Mouse (Mus musculus) G1E (cell line): ENCODE data around the gene Wnt7b. TPM values are rescaled to one million over a fixed set of nuclear protein-coding genes. Genes with fewer than 3 reads are reported as not detected.

Experiments
- ATAC-seq: 2 replicates; pipeline ENCODE4 v1.8.0; 2016; ENCODE audit warnings: mild to moderate bottlenecking; ENCODE audit not compliant: insufficient number of reproducible peaks, poor library complexity, low FRiP score, severe bottlenecking; ENCODE audit errors: extremely low read depth
- DNase-seq: peaks from one replicate; pipeline ENCODE4 v3.0.0; 2012; ENCODE audit warnings: low spot score
- H3K27me3 ChIP-seq: 2 replicates; pipeline ENCODE4 v1.6.1; 2012; ENCODE audit warnings: mild to moderate bottlenecking, low read length, inconsistent platforms; ENCODE audit not compliant: insufficient read depth
- H3K36me3 ChIP-seq: replicated peaks from 2 replicates; pipeline ENCODE3; 2012; ENCODE audit warnings: mild to moderate bottlenecking, inconsistent platforms
- H3K4me1 ChIP-seq: 2 replicates; pipeline ENCODE4 v1.6.1; 2012; ENCODE audit warnings: low read depth, low read length, inconsistent platforms, mixed read lengths; ENCODE audit not compliant: insufficient read depth
- H3K4me3 ChIP-seq: 2 replicates; pipeline ENCODE4 v1.5.1; 2012; ENCODE audit warnings: low read depth, mild to moderate bottlenecking, inconsistent platforms, low read length, moderate library complexity, mixed read lengths
- H3K9me3 ChIP-seq: replicated peaks from 2 replicates; pipeline ENCODE4 v1.6.1; 2012; ENCODE audit warnings: inconsistent platforms
- CTCF ChIP-seq: IDR thresholded peaks from 2 replicates; pipeline ENCODE4 v1.5.1; 2012; ENCODE audit warnings: low read depth, low read length, inconsistent platforms, mixed read lengths
- GATA1 ChIP-seq: IDR thresholded peaks from 2 replicates; pipeline ENCODE4 v1.6.1; 2012; ENCODE audit warnings: borderline replicate concordance, low read length, inconsistent platforms, mixed read lengths
- GATA2 ChIP-seq: IDR thresholded peaks from 2 replicates; pipeline ENCODE4 v1.6.1; 2012; ENCODE audit warnings: low read depth, low read length, inconsistent platforms, borderline replicate concordance
- POLR2AphosphoS5 ChIP-seq: IDR thresholded peaks from 2 replicates; pipeline ENCODE4 v1.6.1; 2012; ENCODE audit warnings: low read depth, low read length, inconsistent platforms; ENCODE audit not compliant: insufficient replicate concordance
- TAL1 ChIP-seq: conservative IDR thresholded peaks from 2 replicates; pipeline ENCODE4 v1.6.1; 2012; ENCODE audit warnings: low read depth, low read length, inconsistent platforms, mixed read lengths
- polyA plus RNA-seq: library from polyadenylated mRNA; stranded (reverse); fragments of >175 nt; gene quantifications from 2 replicates; pipeline ENCODE4 v1.2.3, GENCODE M21; 2012
- total RNA-seq, 2 experiments: library from RNA; stranded (forward) in 1 of 2; stranded (reverse) in 1 of 2; fragments of 200-1000 nt in 1 of 2; fragments of >200 nt in 1 of 2; fragmentation: Nextera tagmentation in 1 of 2; gene quantifications; 2 replicates each; pipeline ENCODE4 v1.2.3; 2014 to 2017

Gene Wnt7b
- total and polyA plus RNA-seq, 3 experiments: 0.11 TPM; not detected in 2

DNA sequence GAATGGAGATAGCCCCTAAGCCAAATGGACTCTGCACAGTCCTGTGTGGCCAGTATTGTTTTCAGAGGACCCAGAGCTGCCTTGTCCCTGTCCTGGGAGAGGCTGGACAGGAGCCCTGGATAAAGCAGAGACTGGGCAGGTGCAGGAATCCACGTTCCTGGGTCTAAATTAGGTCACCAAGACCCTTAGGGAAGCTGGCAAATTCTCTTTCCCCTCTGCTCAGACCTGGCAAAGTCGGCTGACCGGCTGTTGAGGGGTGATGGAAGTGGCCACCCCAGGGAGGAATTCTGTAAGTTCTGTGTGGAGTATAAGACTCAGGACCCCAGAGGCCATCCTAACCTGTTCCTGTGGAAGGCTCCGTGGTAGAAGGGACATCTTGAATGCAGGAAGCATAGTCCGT, 36.9 kb downstream of the Wnt7b start:
- ATAC-seq: no peak
- Histone ChIP-seq H3K9me3 (no peaks in the 10 kb centered on the region), H3K4me3 (no peak overlapping the region), H3K4me1 (no peaks in the 10 kb centered on the region), H3K36me3 (no peaks in the 10 kb centered on the region), H3K27me3 (peaks cover 4% of the 10 kb centered on the region; the same call in 1 of the 2 replicates)
- no peak for DNase-seq
- TF ChIP-seq GATA1 (no peak), POLR2AphosphoS5 (no peak), GATA2 (no peak), CTCF (no peak), TAL1 (no peak)

DNA sequence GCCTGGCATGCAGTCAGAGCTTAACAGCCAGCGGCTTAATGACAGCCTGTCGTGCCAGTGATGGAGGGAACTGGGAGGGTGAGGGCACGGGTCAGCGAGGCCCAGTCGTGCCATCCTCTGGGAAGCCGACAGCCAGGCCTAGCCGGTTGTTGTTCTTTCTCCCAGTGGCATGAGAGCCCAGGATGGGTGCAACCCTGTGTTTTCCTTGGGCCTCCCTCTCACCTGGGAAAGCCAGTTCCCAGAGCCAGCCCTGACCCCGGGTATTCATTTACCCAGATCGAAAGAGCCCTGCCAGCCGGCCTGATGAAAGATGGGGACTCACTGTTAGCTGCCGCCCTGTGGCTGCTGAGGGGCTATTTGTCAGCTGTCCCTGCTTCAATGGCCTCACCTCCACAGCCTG, 44.1 kb downstream of the Wnt7b start:
- Histone ChIP-seq H3K27me3 (peaks cover 9% of the 10 kb centered on the region; the same call in 1 of the 2 replicates), H3K4me3 (no peak overlapping the region)
- TF ChIP-seq TAL1 (no peak), GATA2 (no peak), CTCF (no peak), GATA1 (no peak)

DNA sequence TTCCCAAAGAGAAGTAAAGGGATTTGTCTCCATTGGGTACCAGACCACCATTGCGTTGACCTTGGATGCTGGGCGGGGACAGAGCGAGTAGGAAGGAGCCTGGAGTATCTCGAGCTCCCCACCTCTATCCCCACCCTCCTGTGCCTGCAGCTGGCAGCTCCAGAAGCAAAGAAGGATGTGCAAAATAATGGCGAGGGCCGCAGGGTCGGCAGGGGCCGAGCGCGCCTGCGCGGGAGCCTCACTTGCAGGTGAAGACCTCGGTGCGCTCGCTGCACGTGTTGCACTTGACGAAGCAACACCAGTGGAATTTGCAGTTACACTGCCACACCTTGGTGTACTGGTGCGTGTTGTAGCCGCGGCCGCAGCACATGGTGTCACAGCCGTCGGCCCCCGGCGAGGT, 45.1 kb downstream of the Wnt7b start:
- Histone ChIP-seq H3K4me3 (no peak overlapping the region), H3K27me3 (peaks cover 9% of the 10 kb centered on the region; the same call in 1 of the 2 replicates), H3K9me3 (no peaks in the 10 kb centered on the region), H3K4me1 (no peaks in the 10 kb centered on the region), H3K36me3 (no peaks in the 10 kb centered on the region)
- ATAC-seq (no peak), DNase-seq (no peak)
- no peak for TF ChIP-seq GATA1
- no peak for TF ChIP-seq GATA2
- TF ChIP-seq TAL1: no peak
- TF ChIP-seq POLR2AphosphoS5: no peak
- TF ChIP-seq CTCF: no peak

More for the DNA sequence above, 44.1 kb downstream of the Wnt7b start:
- no peak for ATAC-seq
- Histone ChIP-seq H3K36me3 (no peaks in the 10 kb centered on the region), H3K9me3 (no peaks in the 10 kb centered on the region), H3K4me1 (no peaks in the 10 kb centered on the region)
- no peak for DNase-seq

DNA sequence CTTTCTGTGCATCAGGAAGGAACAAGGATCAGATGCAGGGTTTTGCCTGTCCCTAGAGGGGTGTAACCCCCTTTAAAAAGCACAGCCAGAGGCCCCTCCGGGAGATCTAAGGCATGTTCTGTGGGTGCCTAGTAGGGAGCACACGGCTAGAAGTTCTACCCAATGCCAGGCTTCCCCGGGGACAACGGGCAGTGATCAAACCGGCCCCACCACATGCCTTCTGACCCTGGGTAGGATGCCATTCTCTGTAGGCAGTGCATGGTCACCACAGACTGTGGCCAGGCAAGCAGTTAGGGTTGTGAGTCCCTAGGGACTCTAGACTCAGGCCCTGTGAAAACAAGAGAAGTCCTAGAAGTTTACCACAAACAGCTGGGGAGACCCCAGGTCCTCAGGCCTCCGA, 47.6 kb downstream of the Wnt7b start:
- no peak for TF ChIP-seq CTCF
- TF ChIP-seq TAL1: no peak
- no peak for TF ChIP-seq POLR2AphosphoS5
- no peak for TF ChIP-seq GATA2
- TF ChIP-seq GATA1: no peak
- Histone ChIP-seq H3K36me3 (no peaks in the 10 kb centered on the region), H3K27me3 (peaks cover 5% of the 10 kb centered on the region; the same call in 1 of the 2 replicates), H3K4me1 (no peaks in the 10 kb centered on the region), H3K4me3 (no peak overlapping the region), H3K9me3 (no peaks in the 10 kb centered on the region)
- no peak for ATAC-seq
- no peak for DNase-seq

DNA sequence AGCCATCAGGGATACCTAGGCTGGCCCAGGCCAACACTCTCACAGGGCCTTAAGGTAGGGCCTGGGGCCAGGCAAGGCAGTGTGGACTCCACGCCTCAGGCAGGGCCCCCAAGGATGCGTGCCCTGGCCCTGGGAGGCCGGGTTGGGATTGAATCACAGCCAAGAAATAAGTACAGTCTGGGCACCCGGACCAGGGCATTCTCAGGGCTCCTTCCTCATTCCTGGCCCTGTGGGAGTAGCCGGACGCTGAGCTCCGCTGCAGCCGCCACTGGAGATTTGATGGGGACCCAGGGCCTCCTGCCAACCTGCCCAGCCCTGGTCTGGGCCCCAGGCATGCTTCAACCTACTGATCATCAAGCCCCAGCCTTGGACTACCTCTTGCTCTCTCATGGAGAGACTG, 48.1 kb downstream of the Wnt7b start:
- H3K4me3 ChIP-seq: no peak overlapping the region
- no peak for DNase-seq
- no peaks in the 10 kb centered on the region for H3K9me3 ChIP-seq
- no peaks in the 10 kb centered on the region for H3K36me3 ChIP-seq
- no peak for ATAC-seq
- TF ChIP-seq CTCF (no peak), TAL1 (no peak), GATA1 (no peak), POLR2AphosphoS5 (no peak), GATA2 (no peak)
- 0 out of 2 replicates have a peak, but pooled peaks cover 3% of the 10 kb centered on the region for H3K27me3 ChIP-seq
- H3K4me1 ChIP-seq: no peaks in the 10 kb centered on the region

DNA sequence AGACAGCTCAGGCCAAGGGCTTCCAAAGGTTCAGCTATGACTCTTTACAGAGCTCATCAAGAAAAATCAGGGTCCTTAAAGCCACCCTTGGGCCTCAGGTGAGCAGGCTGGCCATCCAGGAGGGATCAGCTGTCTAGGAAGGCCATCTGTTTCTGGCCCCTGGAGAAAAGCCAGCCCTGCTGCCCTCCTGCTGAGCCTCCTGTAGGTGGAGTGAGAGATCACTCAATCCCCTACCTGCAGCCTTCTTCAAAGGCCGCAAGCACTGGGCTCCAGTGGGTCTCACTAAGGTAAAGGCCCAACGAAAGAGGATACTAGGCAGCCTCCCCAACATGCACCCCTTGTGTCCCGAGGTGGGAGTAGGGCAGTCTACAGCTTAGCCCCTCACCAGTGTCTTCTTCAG, 50.2 kb downstream of the Wnt7b start:
- TF ChIP-seq TAL1: no peak
- TF ChIP-seq GATA2: no peak
- TF ChIP-seq CTCF: no peak
- TF ChIP-seq POLR2AphosphoS5: no peak
- TF ChIP-seq GATA1: no peak
- Histone ChIP-seq H3K4me3 (no peak overlapping the region), H3K9me3 (no peaks in the 10 kb centered on the region), H3K4me1 (no peaks in the 10 kb centered on the region), H3K27me3 (0 out of 2 replicates have a peak, but pooled peaks cover 3% of the 10 kb centered on the region), H3K36me3 (no peaks in the 10 kb centered on the region)
- DNase-seq: no peak
- no peak for ATAC-seq
